Mouse (Mus musculus) gastrocnemius, postnatal 25 days (tissue): ENCODE measurements around the gene Gm128. TPM values are rescaled to one million over a fixed set of nuclear protein-coding genes. Genes with fewer than 3 reads are reported as not detected.
A peak's percentile ranks its signal among the peaks of the same experiment; 100 is the strongest.

ENCODE experiments used
- DNase-seq: peaks from one replicate; pipeline ENCODE4 v3.0.0; 2022
- total RNA-seq, 2 experiments: library from RNA; stranded (reverse); gene quantifications; 1 replicate in 1 of 2; 2 replicates in 1 of 2; pipeline ENCODE4 v1.2.3; 2021

The Gm128 gene
- total RNA-seq, 2 experiments from 2014 or later = not detected

DNA sequence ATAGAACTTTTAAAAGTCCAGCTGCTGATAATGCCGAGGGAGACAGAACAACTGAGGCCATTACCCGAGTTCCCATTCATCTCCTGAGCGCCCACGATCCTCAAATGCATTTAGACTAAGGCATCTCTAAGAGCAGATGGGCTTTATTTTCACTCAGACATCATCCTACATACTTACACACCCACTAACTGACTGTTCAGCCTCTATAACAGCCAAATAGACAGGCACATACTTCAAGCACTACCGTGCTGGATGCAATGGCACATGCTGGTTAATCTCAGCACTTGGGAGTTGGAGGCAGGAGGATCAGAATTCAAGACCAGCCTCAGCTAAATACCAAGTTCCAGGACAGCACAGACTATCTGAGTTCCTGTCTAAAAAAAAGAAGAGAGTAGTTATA lies 28.4 kb upstream of the Gm128 start:
- no peak for DNase-seq

GRCm38 (mm10) chr3:95267855-95268254 lies 26.5 kb upstream of the Gm128 start:
- DNase-seq = no peak

GRCm38 (mm10) chr3:95266052-95266451 lies 24.7 kb upstream of the Gm128 start:
- DNase-seq = no peak

GRCm38 (mm10) chr3:95264724-95265123 lies 23.3 kb upstream of the Gm128 start:
- DNase-seq = no peak

GRCm38 (mm10) chr3:95263089-95263739 lies 21.8 kb upstream of the Gm128 start:
- peak; percentile 62 for DNase-seq

DNA sequence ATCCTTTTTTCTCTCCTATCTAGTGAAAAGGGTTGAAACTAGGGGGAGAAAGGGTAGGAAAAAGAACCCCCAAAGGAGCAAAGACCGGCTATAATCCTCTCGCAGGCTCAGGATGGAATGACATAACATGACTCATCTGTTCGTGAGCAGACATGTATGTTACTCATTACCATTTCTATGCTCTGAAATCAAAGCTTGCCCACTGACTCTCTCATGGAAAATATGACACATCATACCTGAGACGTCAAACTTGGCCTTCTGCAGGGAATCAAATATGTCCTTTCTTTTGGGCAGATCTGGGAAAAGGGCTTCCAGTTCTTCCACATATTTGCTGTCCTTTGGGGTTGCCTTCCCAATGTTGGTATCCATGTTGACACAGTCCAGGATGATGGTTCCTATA lies 20.6 kb upstream of the Gm128 start:
- no peak for DNase-seq

DNA sequence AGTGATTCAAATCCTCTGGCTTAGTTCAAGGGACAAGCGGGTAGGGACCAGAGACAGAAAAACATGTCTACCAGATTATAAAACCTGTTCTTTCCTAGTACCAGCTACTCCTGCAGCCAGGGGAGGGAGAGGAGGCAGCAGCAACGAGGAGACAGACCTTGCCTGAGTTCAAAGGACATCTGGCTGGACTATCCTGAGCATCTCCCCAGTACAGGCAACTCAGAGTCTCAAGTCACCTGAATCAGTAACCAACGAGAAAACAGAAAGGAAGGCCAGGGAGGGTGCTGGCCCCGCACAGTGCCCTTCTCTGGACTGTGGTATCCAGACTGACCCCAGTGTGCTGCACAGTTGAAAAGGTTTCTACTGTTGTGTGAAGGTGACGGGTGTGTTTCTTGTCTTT lies 15.5 kb upstream of the Gm128 start:
- no peak for DNase-seq

GRCm38 (mm10) chr3:95250783-95251424 lies 9.5 kb upstream of the Gm128 start, which contains the start of gene Bnipl:
TSS of gene Bnipl (minus strand) at chr3:95251193.
- DNase-seq = no peak

- no peak for DNase-seq
Measured at GRCm38 (mm10) chr3:95250361-95250760, 9.0 kb upstream of the Gm128 start.

GRCm38 (mm10) chr3:95247660-95248336 lies 6.4 kb upstream of the Gm128 start:
- no peak for DNase-seq

- DNase-seq = peak; percentile 25
Measured at GRCm38 (mm10) chr3:95246465-95247231, 5.2 kb upstream of the Gm128 start.

- no peak for DNase-seq
Measured at GRCm38 (mm10) chr3:95243086-95243485, 1.7 kb upstream of the Gm128 start.

- DNase-seq = no peak
Measured at GRCm38 (mm10) chr3:95240900-95241299, 498 bp downstream of the Gm128 start.

GRCm38 (mm10) chr3:95239971-95240370 lies 1.4 kb downstream of the Gm128 start:
- no peak for DNase-seq

DNA sequence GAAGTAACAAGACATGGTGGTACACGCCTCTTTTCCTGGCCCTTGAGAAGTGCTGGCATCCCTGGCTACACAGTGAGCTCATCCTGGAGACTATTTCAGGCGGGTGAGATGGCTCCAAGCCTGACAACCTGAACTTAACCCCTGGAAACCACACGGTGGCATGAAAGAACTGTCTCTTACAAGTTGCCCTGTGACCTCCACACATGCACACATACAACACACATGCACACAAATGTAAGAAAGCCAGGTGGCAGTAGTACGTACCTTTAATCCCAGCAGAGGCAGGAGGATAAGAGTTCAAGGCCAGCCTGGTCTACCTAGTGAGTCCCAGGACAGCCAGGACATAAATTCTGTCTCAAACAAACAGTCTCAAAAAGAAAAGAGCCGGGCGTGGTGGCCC lies 2.4 kb downstream of the Gm128 start:
- DNase-seq = no peak

DNA sequence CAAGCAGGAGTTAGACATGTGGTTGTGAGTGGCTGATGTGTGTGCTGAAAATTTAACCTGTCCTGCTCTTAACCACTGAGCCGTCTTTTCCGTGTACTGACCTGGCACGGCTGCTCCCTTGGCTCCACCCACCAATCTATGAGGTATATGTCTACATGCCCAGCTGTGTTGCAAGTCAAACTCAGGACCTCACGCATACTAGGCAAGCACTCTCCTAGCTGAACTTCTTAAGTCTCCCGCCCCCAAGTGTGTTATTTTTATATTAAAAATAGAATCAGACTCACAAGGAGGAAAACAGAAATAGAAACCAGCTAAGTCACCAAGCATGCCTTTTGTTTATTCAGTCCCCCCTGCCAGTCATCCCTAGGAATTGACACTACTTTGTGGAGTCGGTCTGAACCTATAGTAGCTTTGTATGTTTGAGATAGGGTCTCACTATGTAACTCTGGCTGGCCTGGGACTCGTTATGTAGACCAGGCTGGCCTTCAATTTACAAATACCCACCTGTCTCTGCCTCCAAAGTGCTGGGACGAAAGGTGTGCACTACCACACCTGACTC lies 3.8 kb downstream of the Gm128 start:
- DNase-seq = no peak

DNA sequence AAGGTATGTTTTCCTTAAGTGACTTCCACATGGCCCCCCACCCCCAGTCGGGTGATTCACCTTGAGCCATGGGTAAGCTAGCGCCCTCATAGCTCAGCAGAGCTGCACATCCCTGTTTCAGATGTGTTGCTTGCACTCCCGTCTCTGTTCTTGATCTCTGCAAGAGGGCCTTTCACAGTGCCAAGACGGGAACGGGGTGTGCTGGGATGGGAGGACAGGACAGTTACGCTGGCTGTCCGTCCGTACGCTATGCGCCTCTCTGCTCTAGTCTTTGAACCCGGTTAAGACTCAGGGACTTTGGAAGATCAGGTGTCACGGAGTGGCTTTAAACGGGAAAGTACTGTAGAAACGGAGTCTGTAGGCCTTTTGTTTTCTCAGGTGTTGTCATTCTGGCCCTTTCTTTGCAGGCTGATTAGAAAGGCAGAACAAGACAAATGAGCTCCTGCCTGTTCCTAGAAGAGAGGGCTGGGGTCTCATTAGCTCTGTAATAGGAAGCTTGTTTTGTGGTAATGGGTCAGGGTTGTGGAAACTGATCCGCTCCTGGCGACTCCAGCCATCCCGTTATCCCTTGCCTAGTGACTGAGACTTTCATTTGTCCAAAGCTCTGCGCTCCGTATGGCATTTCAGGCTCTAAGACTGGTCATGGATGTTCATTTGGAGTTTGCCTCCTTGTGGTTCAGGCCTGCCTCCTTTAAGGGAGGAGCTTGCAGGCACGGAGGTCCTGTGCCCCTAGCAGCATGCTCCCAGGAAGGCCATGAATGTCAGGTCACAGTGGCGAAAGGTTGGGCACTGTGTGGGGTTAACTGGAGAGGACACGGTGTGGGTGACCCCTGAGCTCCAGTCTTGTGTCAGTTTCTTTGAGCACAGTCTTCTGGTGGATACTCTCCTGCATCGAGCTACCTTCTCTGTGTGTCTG lies 5.8 kb downstream of the Gm128 start:
- DNase-seq = no peak

- no peak for DNase-seq
Measured at GRCm38 (mm10) chr3:95233303-95233980, 8.0 kb downstream of the Gm128 start.

DNA sequence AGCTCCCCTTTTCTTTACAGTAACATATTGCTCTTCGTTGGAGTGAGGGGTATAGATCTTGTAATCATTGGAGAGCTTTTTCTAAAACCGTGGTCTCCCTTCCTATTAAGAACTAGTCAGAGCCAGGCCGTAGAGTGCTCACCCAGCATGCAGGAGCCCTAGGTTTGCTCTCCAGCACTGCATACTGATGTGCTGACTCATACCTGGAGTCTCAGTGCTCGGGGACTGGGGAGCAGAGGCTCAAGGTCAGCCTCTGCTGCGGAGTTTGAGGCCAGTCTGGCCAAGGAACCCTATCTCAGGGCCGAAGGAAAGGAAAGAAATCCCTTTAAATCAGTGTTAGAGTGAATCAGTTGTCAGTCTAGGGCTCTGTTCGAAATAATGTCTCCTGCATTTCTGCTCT lies 8.6 kb downstream of the Gm128 start:
- DNase-seq = no peak
